Mouse (Mus musculus): Measurements from ENCODE around the gene Foxo6.

Foxo6 gene

DNA sequence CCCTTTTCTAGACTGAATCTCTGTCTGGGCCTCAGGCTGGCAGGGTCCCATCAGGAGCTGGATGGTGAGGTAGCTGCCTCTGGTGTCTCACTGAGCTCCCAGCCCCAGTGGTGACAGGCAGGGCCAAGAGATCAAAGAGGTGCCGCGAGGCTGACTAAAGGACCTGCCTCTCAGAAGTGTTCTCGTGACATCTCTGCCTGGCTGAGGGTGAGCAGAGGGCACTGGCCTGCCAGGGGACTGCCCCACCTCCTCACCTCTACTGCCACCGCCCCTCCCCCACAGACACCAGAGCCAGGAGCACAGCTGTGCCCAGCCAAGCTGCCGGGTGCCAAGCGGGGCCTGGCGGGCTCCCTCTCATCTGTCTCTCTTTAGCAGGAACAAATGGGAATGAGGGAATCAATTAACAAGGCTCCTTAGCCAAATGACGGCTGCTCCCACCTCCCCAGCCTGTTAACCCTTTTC lies 38.3 kb downstream of the Foxo6 start:
- peak; percentile 27 for DNase-seq (ENCODE audit: low read depth, low spot score)

- DNase-seq (ENCODE audit: low read depth, low spot score) = peak; percentile 44
Observed at GRCm38 (mm10) chr4:120247412-120247811, 39.7 kb downstream of the Foxo6 start.

GRCm38 (mm10) chr4:120246086-120246485 lies 41.1 kb downstream of the Foxo6 start:
- DNase-seq (ENCODE audit: low read depth, low spot score) = no peak

DNA sequence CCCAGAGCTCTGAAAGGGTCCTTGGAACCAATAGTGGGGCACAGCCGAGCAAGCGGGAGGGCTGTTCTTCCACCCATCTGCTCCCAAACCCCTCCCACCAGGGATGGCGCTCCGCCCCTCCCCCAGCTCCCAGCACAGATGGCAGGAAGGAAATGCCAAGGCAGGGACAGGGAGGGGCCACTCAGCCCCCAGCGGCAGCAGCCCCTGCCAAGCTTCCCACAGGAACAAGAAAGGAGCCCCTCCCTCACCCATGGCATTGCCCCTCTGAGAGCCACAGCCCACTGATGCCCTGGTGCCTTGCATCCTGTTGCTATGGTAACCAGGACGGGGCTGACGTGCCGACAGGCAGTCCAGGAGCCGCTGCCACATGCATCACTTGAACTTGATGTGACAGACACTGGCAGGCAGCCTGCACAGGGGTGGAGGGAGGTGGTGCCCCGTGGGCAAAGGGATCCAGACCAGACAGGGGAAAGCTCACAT lies 44.3 kb downstream of the Foxo6 start:
- DNase-seq (ENCODE audit: low read depth, low spot score) = peak; percentile 10

DNA sequence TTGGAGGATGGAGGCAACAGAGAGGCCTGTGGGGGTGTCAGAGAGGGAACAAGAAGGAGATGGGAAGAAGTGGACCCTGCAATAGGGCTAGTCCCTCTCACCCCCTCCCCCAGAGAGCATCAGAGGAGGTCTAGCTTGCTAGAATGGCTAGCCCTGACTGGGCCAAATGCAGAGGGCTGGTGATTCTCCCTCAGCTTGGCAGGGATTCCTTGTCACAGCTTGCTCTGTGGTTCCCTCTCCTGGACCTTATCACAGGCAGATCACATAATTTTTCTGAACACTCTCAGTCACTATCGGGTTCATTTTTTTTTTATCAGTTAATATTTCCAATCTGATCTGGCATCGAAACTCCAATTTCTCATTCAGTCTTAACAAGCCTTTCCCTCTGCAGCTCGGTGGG lies 46.0 kb downstream of the Foxo6 start:
- no peak for DNase-seq (ENCODE audit: low read depth, low spot score)

DNA sequence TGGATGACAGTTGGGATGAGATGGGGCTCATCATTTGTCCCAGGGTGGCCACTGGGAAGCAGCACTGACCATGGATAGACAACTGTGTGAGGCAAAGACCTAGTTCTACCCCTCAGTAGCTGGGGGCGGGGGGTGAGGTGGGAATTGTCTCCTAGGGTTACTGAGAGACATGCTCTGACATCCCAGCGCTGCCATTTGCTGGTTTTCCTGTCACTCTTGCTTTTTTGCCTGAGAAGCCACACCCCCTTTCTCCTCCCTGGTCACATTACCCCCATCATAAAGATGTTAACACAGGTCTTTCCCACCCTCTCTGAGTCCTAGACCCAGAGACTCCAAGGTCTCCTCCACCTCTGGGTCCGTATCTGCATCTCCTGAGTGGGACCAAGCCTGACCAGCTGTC lies 47.7 kb downstream of the Foxo6 start:
- no peak for DNase-seq (ENCODE audit: low read depth, low spot score)

GRCm38 (mm10) chr4:120233243-120233642 lies 53.9 kb downstream of the Foxo6 start:
- peak; percentile 24 for DNase-seq (ENCODE audit: low read depth, low spot score)

DNA sequence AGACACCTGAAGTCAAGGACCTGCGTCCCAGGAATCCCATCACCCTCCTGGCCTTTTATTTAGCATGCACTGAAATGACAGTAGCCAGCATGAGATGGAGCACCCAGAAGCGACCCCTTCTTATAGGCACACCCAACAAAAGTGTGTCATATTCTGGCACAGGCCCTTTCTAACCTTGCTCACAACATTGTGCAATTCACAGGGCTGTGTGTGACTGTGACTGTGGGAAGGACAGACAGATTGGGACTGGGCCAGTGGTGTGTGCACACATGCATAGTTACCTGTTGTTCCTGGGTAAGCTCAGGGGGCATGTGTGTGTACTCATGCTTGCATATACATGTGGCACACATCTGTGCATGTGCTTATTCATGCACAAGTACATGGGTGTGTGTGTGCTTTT lies 54.6 kb downstream of the Foxo6 start:
- DNase-seq (ENCODE audit: low read depth, low spot score) = peak; percentile 25

DNA sequence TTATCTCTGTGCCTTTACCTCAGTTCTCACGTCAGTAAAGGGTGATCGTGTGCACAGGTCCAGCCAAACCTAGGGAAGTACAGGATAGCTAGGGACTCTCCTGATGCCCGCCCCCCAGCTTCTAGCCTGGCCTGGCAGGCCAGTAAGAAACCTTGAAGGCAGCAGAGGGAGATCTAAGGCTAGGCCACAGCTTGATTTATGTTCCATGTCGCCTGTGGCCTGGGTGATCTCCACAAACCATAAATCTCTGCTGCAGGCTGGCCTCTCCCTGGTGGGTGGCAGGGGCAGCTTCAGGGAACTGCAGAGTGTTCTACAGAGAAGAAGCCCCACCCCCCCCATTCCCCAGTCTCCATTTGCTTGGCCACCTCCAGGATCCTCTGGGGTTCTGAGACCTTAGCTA lies 55.2 kb downstream of the Foxo6 start:
- peak; percentile 47 for DNase-seq (ENCODE audit: low read depth, low spot score)

GRCm38 (mm10) chr4:120230256-120230649 lies 56.9 kb downstream of the Foxo6 start:
- DNase-seq (ENCODE audit: low read depth, low spot score) = peak; percentile 70

GRCm38 (mm10) chr4:120229505-120230255 lies 57.5 kb downstream of the Foxo6 start:
- peak; percentile 66 for DNase-seq (ENCODE audit: low read depth, low spot score)

- DNase-seq (ENCODE audit: low read depth, low spot score) = peak; percentile 15
Observed at GRCm38 (mm10) chr4:120228613-120229012, 58.5 kb downstream of the Foxo6 start.

DNA sequence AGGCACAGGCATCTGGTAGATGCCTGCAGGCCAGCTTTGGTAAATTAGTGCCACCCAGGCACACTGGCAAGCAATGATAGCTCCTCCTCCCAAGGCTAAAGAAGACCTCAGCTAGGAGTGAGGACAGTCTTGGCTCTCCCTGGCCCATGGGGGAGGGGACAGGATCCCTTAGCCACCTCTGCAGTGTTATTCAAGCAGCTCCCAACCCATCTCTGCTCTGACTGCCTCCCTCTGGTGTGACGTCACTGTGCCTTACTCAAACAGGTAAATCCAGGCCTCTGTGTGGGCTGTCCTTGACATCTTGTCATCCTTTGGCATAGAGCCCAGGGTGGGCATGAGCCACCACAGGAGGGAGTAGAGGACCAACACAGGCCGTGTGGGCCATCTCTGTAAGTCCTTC lies 59.9 kb downstream of the Foxo6 start:
- peak; percentile 35 for DNase-seq (ENCODE audit: low read depth, low spot score)

DNA sequence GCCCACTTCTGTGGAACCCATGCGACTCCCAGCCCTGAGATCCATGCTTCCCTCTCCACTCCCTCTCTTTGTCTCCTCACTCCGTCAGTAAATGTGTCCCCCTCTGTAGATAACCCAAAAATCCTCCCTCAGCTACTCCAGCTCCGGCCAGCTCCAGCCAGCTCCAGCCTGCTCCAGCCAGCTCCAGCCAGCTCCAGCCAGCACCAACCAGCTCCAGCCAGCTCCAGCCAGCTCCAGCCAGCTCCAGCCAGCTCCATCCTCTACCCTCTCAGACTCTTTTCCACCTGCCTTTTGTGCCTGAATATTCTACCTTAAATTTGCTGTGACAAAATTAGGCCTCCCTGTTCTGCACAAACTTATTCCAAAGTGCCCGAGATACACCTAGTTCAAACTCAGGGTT lies 60.5 kb downstream of the Foxo6 start:
- DNase-seq (ENCODE audit: low read depth, low spot score) = no peak

GRCm38 (mm10) chr4:120225135-120225780 lies 61.9 kb downstream of the Foxo6 start:
- peak; percentile 89 for DNase-seq (ENCODE audit: low read depth, low spot score)

DNA sequence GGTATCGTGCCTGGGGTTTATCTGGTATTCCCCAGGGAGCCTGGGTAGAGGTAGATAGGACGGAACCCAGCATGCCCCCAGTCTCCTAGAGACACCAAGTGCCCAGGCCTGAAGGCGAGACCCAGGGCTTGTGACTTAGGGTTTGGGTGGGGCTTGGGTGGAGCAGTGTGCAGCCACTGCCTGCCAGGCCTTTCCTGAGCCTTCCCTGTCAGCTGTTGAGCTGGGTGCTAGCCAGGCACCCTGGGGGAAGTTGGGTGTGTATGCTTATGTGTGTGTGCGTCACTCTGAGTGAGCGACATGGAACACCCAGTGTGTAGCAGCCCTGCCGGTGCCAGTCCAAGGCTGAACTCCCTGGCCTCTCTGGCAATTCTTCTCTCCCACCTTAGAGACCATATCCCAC lies 63.3 kb downstream of the Foxo6 start:
- peak; percentile 59 for DNase-seq (ENCODE audit: low read depth, low spot score)

GRCm38 (mm10) chr4:120223108-120223745 lies 63.9 kb downstream of the Foxo6 start:
- DNase-seq (ENCODE audit: low read depth, low spot score) = peak; percentile 22

DNA sequence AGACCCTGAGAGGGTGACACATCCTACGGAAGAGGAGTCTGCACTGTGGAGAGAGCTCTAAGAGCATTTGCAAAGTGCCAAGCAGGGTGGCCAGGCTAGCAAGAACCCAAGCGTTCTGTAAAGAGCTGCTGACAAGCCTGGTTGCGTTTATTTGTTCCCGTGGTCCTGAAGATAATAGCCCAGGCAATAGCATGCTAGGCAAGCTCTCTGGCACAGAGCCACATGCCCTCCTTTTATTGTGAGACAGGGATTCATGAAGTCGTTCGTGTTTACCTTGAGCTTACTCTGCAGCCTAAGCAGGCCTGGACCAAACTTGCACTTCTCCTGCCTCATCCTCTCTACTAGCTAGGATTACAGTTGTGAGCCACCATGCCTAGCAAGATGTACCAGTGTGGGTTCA lies 65.4 kb downstream of the Foxo6 start:
- no peak for DNase-seq (ENCODE audit: low read depth, low spot score)

GRCm38 (mm10) chr4:120218878-120219277 lies 68.3 kb downstream of the Foxo6 start:
- DNase-seq (ENCODE audit: low read depth, low spot score) = no peak

All from 3T3-L1 (cell line).